Mouse (Mus musculus): Measurements from ENCODE around the gene Ramp2. TPM values are rescaled to one million over a fixed set of nuclear protein-coding genes. Genes with fewer than 3 reads are reported as not detected.
A peak's percentile ranks its signal among the peaks of the same experiment; 100 is the strongest.

The Ramp2 gene
- polyA plus RNA-seq, 1 experiment = 0.32 TPM

- Histone ChIP-seq H3K27me3 (replicated peaks) (no peaks in the 10 kb centered on the region), H3K4me1 (peaks cover 45% of the 10 kb centered on the region), H3K4me3 (replicated peaks) (peak within 1 kb of the TSS; percentile 99), H3K36me3 (replicated peaks; ENCODE audit: low read length) (peaks cover 32% of the 10 kb centered on the region), H3K9me3 (no peaks in the 10 kb centered on the region)
- TF ChIP-seq FLI1 (IDR thresholded peaks at IDR 0.05; ENCODE audit: low read length) = no peak
- no peak for TF ChIP-seq GATA1 (IDR thresholded peaks at IDR 0.05; ENCODE audit: borderline replicate concordance, low read length)
Measured at GRCm38 (mm10) chr11:101253613-101254389, 8.0 kb downstream of the Ramp2 start, which contains the start of gene Vps25. Vps25 (plus strand) TSS chr11:101253707.

- no peaks in the 10 kb centered on the region for H3K9me3 ChIP-seq
- H3K27me3 ChIP-seq (replicated peaks) = peaks cover 7% of the 10 kb centered on the region
- H3K36me3 ChIP-seq (replicated peaks; ENCODE audit: low read length) = peaks cover 41% of the 10 kb centered on the region
- H3K4me3 ChIP-seq (replicated peaks) = peak overlapping the region; percentile 80
- TF ChIP-seq FLI1 (IDR thresholded peaks at IDR 0.05; ENCODE audit: low read length) = no peak
- TF ChIP-seq GATA1 (IDR thresholded peaks at IDR 0.05; ENCODE audit: borderline replicate concordance, low read length) = no peak
- H3K4me1 ChIP-seq = peaks cover 68% of the 10 kb centered on the region
Measured at GRCm38 (mm10) chr11:101255826-101256775, 10.3 kb downstream of the Ramp2 start.

GRCm38 (mm10) chr11:101259261-101259712 lies 13.5 kb downstream of the Ramp2 start:
- Histone ChIP-seq H3K4me1 (peaks cover 86% of the 10 kb centered on the region), H3K36me3 (replicated peaks; ENCODE audit: low read length) (peaks cover 44% of the 10 kb centered on the region), H3K9me3 (no peaks in the 10 kb centered on the region), H3K27me3 (replicated peaks) (peaks cover 38% of the 10 kb centered on the region), H3K4me3 (replicated peaks) (peak overlapping the region; percentile 94)
- TF ChIP-seq FLI1 (IDR thresholded peaks at IDR 0.05; ENCODE audit: low read length) = no peak
- no peak for TF ChIP-seq GATA1 (IDR thresholded peaks at IDR 0.05; ENCODE audit: borderline replicate concordance, low read length)

- Histone ChIP-seq H3K36me3 (replicated peaks; ENCODE audit: low read length) (peaks cover 48% of the 10 kb centered on the region), H3K4me3 (replicated peaks) (peak within 1 kb of the TSS; percentile 94), H3K4me1 (peaks cover 85% of the 10 kb centered on the region), H3K27me3 (replicated peaks) (peaks cover 45% of the 10 kb centered on the region), H3K9me3 (0 out of 2 replicates have a peak, but pooled peaks cover 3% of the 10 kb centered on the region)
- TF ChIP-seq FLI1 (IDR thresholded peaks at IDR 0.05; ENCODE audit: low read length) = no peak
- TF ChIP-seq GATA1 (IDR thresholded peaks at IDR 0.05; ENCODE audit: borderline replicate concordance, low read length) = no peak
Measured at GRCm38 (mm10) chr11:101259948-101260825, 14.4 kb downstream of the Ramp2 start, which contains the start of gene Wnk4. Wnk4 (plus strand) TSS chr11:101260567.

GRCm38 (mm10) chr11:101260826-101261380 lies 15.1 kb downstream of the Ramp2 start:
- Histone ChIP-seq H3K4me3 (replicated peaks) (peak overlapping the region; percentile 94), H3K4me1 (peaks cover 80% of the 10 kb centered on the region), H3K36me3 (replicated peaks; ENCODE audit: low read length) (peaks cover 44% of the 10 kb centered on the region), H3K9me3 (0 out of 2 replicates have a peak, but pooled peaks cover 3% of the 10 kb centered on the region), H3K27me3 (replicated peaks) (peaks cover 52% of the 10 kb centered on the region)
- no peak for TF ChIP-seq FLI1 (IDR thresholded peaks at IDR 0.05; ENCODE audit: low read length)
- TF ChIP-seq GATA1 (IDR thresholded peaks at IDR 0.05; ENCODE audit: borderline replicate concordance, low read length) = no peak

- H3K4me3 ChIP-seq (replicated peaks) = peak overlapping the region; percentile 84
- peaks cover 30% of the 10 kb centered on the region for H3K36me3 ChIP-seq (replicated peaks; ENCODE audit: low read length)
- peaks cover 63% of the 10 kb centered on the region for H3K27me3 ChIP-seq (replicated peaks)
- no peak for TF ChIP-seq GATA1 (IDR thresholded peaks at IDR 0.05; ENCODE audit: borderline replicate concordance, low read length)
- no peak for TF ChIP-seq FLI1 (IDR thresholded peaks at IDR 0.05; ENCODE audit: low read length)
- H3K4me1 ChIP-seq = peaks cover 69% of the 10 kb centered on the region
- H3K9me3 ChIP-seq = peaks cover 7% of the 10 kb centered on the region; the same call in 1 of the 2 replicates
Measured at GRCm38 (mm10) chr11:101262272-101262967, 16.6 kb downstream of the Ramp2 start.

GRCm38 (mm10) chr11:101263138-101263988 lies 17.5 kb downstream of the Ramp2 start:
- TF ChIP-seq GATA1 (IDR thresholded peaks at IDR 0.05; ENCODE audit: borderline replicate concordance, low read length) (no peak), FLI1 (IDR thresholded peaks at IDR 0.05; ENCODE audit: low read length) (no peak)
- no peak overlapping the region for H3K4me3 ChIP-seq (replicated peaks)
- peaks cover 64% of the 10 kb centered on the region for H3K4me1 ChIP-seq
- peaks cover 68% of the 10 kb centered on the region for H3K27me3 ChIP-seq (replicated peaks)
- H3K36me3 ChIP-seq (replicated peaks; ENCODE audit: low read length) = peaks cover 20% of the 10 kb centered on the region
- H3K9me3 ChIP-seq = peaks cover 13% of the 10 kb centered on the region

Measured in megakaryocyte, embryonic 14.5 days (primary cell).